Mouse (Mus musculus) MEL (cell line): Measurements from ENCODE around the gene Zfyve21.

Source experiments
- GATA1 ChIP-seq: IDR thresholded peaks from 2 replicates; pipeline ENCODE4 v1.6.1; 2011; ENCODE audit warnings: low read depth, low read length, improper control_type of control experiment
- POLR2A ChIP-seq, 2 experiments: IDR thresholded peaks; 2 replicates each; pipeline ENCODE4 v1.6.1; 2011 to 2012; ENCODE audit warnings: low read length in 2 of 2, mild to moderate bottlenecking in 2 of 2, control low read depth in 1 of 2, improper control_type of control experiment in 1 of 2, low read depth in 1 of 2, moderate library complexity in 1 of 2; ENCODE audit not compliant: control insufficient read depth in 1 of 2, insufficient read depth in 1 of 2, poor library complexity in 1 of 2
- POLR2AphosphoS5 ChIP-seq: IDR thresholded peaks from 2 replicates; pipeline ENCODE4 v1.6.1; 2012; ENCODE audit warnings: low read depth, borderline replicate concordance, mild to moderate bottlenecking, inconsistent platforms, low read length, moderate library complexity, mixed read lengths
- SIN3A ChIP-seq: IDR thresholded peaks from 2 replicates; pipeline ENCODE4 v1.6.1; 2012; ENCODE audit warnings: low read length, improper control_type of control experiment, inconsistent platforms
- TCF12 ChIP-seq: IDR thresholded peaks from 2 replicates; pipeline ENCODE4 v1.6.1; 2014; ENCODE audit warnings: low read depth, mild to moderate bottlenecking, inconsistent platforms, low read length, improper control_type of control experiment, moderate library complexity

DNA sequence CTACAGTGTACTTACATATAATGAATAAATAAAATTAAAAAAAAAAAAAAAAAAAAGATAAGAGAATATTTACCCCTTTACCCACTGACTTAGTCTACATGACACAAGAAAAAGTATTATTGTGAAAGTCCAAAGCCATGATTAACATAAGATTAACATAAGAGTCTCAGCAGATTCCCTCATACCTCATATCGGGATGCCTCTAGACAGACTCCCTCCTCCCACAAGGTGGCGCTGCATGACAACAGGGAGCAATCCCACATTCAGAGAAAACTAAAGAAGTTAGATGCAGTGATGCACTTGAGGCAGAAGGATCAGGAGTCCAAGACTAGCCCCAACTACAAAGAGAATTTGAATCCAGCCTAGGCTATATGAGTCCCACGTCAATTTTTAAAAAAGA, 64.2 kb downstream of the Zfyve21 start:
- TF ChIP-seq POLR2A (IDR thresholded peaks at IDR 0.05; ENCODE audit: control insufficient read depth in 1 of 2, insufficient read depth in 1 of 2, low read depth in 1 of 2, low read length in 2 of 2, poor library complexity in 1 of 2) (no peak), GATA1 (no peak), SIN3A (0 out of 2 replicates have a peak, but pooled peaks have one; percentile 33), POLR2AphosphoS5 (no peak), TCF12 (no peak)
